Mouse (Mus musculus) kidney, embryonic 16.5 days (tissue): Measurements from ENCODE around the gene Hspe1. TPM values are rescaled to one million over a fixed set of nuclear protein-coding genes. Genes with fewer than 3 reads are reported as not detected.

Experiments used
- ATAC-seq: fragments of 200-750 bp; cut with Nextera tagmentation; 2 replicates; pipeline ENCODE4 v1.8.0; 2017; ENCODE audit warnings: moderate TSS enrichment; ENCODE audit not compliant: low FRiP score, low TSS enrichment
- H3K27ac ChIP-seq: fragments of 300-500 bp; sonication (generic); 2 replicates; pipeline ENCODE4 v1.5.1; 2014; ENCODE audit warnings: low read length
- H3K27me3 ChIP-seq: fragments of 300-500 bp; sonication (generic); 2 replicates; pipeline ENCODE4 v1.6.1; 2014; ENCODE audit warnings: low read length, control low read depth, mixed read lengths; ENCODE audit not compliant: insufficient read depth
- H3K36me3 ChIP-seq: fragments of 300-500 bp; sonication (generic); 2 replicates; pipeline ENCODE4 v1.6.1; 2014; ENCODE audit warnings: low read length, control low read depth, mixed read lengths; ENCODE audit not compliant: insufficient read depth
- H3K4me1 ChIP-seq: fragments of 300-500 bp; sonication (generic); 2 replicates; pipeline ENCODE4 v1.6.1; 2014; ENCODE audit warnings: low read length, control low read depth, mixed read lengths; ENCODE audit not compliant: insufficient read depth
- H3K4me2 ChIP-seq: fragments of 300-500 bp; sonication (generic); replicated peaks from 2 replicates; pipeline ENCODE4 v1.6.1; 2014; ENCODE audit warnings: low read depth, low read length
- H3K4me3 ChIP-seq: fragments of 300-500 bp; sonication (generic); 2 replicates; pipeline ENCODE4 v1.5.1; 2014; ENCODE audit warnings: mild to moderate bottlenecking, low read length
- H3K9ac ChIP-seq: fragments of 300-500 bp; sonication (generic); replicated peaks from 2 replicates; pipeline ENCODE4 v1.6.1; 2014; ENCODE audit warnings: low read length
- H3K9me3 ChIP-seq: fragments of 300-500 bp; sonication (generic); 2 replicates; pipeline ENCODE4 v1.6.1; 2016; ENCODE audit warnings: low read length, control low read depth
- WGBS: fragments of 180-500 bp; shearing (Covaris S2); extraction: QIAGEN DNeasy Blood & Tissue Kit; methylation state at CpG from one replicate; pipeline ENCODE4 v1.1.7; 2014; 5-methylcytosine and 5-hydroxymethylcytosine counted together
- polyA plus RNA-seq: library from polyadenylated mRNA; unstranded; fragments of >200 nt; fragmentation: Nextera tagmentation; extraction: Ambion mirVana; gene quantifications from 2 replicates; pipeline ENCODE4 v1.2.1, GENCODE M21; 2015

The Hspe1 gene
- polyA plus RNA-seq, 1 experiment from 2014 or later: 404 TPM

- ATAC-seq: no peak; the same call in 1 of the 2 replicates
- no peak overlapping the region for H3K9ac ChIP-seq
- H3K27me3 ChIP-seq: no peaks in the 10 kb centered on the region
- no peak overlapping the region for H3K27ac ChIP-seq
- peaks cover 35% of the 10 kb centered on the region for H3K36me3 ChIP-seq
- H3K4me3 ChIP-seq: no peak overlapping the region
- H3K4me2 ChIP-seq: no peak overlapping the region
- 0 out of 2 replicates have a peak, but pooled peaks cover 3% of the 10 kb centered on the region for H3K4me1 ChIP-seq
- no peaks in the 10 kb centered on the region for H3K9me3 ChIP-seq
- 93% methylated on average over 2 of the region's 2 CpGs for whole genome bisulfite sequencing
Observed at GRCm38 (mm10) chr1:55076849-55077516, 10.9 kb upstream of the Hspe1 start.

GRCm38 (mm10) chr1:55079677-55080076 lies 8.3 kb upstream of the Hspe1 start:
- H3K9ac ChIP-seq: no peak overlapping the region
- peaks cover 5% of the 10 kb centered on the region; the same call in 1 of the 2 replicates for H3K9me3 ChIP-seq
- ATAC-seq: no peak
- peaks cover 8% of the 10 kb centered on the region; the same call in 1 of the 2 replicates for H3K4me1 ChIP-seq
- H3K27me3 ChIP-seq: no peaks in the 10 kb centered on the region
- WGBS: 96% methylated on average over 4 of the region's 4 CpGs
- H3K27ac ChIP-seq: no peak overlapping the region
- no peak overlapping the region for H3K4me3 ChIP-seq
- H3K36me3 ChIP-seq: peaks cover 58% of the 10 kb centered on the region
- H3K4me2 ChIP-seq: no peak overlapping the region

GRCm38 (mm10) chr1:55082106-55082505 lies 5.8 kb upstream of the Hspe1 start:
- no peak overlapping the region for H3K27ac ChIP-seq
- H3K4me3 ChIP-seq: no peak overlapping the region
- H3K9ac ChIP-seq: no peak overlapping the region
- H3K4me1 ChIP-seq: peaks cover 19% of the 10 kb centered on the region
- WGBS: 59% methylated on average over 1 of the region's 1 CpGs
- no peaks in the 10 kb centered on the region for H3K27me3 ChIP-seq
- H3K9me3 ChIP-seq: peaks cover 5% of the 10 kb centered on the region; the same call in 1 of the 2 replicates
- H3K36me3 ChIP-seq: peaks cover 67% of the 10 kb centered on the region
- no peak for ATAC-seq
- H3K4me2 ChIP-seq: no peak overlapping the region

DNA sequence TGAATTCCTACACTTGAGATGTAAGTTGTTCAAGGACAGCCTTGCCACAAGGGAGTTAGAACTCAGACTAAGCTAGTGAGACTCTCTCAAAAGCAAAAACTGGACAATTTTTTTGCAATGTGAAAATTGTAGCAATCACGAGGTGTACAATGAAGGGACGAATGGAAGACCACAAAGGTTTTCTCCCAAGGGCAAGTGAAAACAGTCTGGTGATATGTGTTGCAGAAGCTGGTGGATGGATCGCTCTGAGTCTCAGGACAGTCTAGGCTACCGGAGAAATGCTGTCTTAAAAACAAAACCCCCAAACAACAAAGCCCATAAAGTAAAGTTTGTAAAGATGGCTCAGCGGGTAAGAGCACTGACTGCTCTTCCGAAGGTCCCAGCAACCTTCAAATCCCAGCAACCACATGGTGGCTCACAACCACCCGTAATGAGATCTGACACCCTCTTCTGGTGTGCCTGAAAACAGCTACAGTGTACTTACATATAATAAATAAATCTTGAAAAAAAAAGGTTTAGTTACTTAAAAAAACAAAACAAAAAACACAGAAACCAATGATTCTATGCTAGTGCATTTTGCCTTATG lies 2.1 kb upstream of the Hspe1 start:
- H3K4me3 ChIP-seq: peak overlapping the region; percentile 97
- peaks cover 42% of the 10 kb centered on the region for H3K36me3 ChIP-seq
- peaks cover 30% of the 10 kb centered on the region for H3K4me1 ChIP-seq
- no peaks in the 10 kb centered on the region for H3K27me3 ChIP-seq
- 51% methylated on average over 7 of the region's 7 CpGs for WGBS
- peaks cover 5% of the 10 kb centered on the region; the same call in 1 of the 2 replicates for H3K9me3 ChIP-seq
- no peak overlapping the region for H3K27ac ChIP-seq
- ATAC-seq: no peak
- peak overlapping the region; percentile 46 for H3K9ac ChIP-seq
- peak overlapping the region; percentile 81 for H3K4me2 ChIP-seq

GRCm38 (mm10) chr1:55086868-55087400 lies 998 bp upstream of the Hspe1 start:
- peak overlapping the region; percentile 81 for H3K4me2 ChIP-seq
- H3K27me3 ChIP-seq: no peaks in the 10 kb centered on the region
- ATAC-seq: no peak; the same call in 1 of the 2 replicates
- H3K4me1 ChIP-seq: peaks cover 30% of the 10 kb centered on the region
- peaks cover 5% of the 10 kb centered on the region; the same call in 1 of the 2 replicates for H3K9me3 ChIP-seq
- peak overlapping the region; percentile 98 for H3K9ac ChIP-seq
- WGBS: 1% methylated on average over 13 of the region's 13 CpGs
- H3K4me3 ChIP-seq: peak overlapping the region; percentile 97
- peaks cover 40% of the 10 kb centered on the region for H3K36me3 ChIP-seq
- peak overlapping the region; percentile 97 for H3K27ac ChIP-seq

DNA sequence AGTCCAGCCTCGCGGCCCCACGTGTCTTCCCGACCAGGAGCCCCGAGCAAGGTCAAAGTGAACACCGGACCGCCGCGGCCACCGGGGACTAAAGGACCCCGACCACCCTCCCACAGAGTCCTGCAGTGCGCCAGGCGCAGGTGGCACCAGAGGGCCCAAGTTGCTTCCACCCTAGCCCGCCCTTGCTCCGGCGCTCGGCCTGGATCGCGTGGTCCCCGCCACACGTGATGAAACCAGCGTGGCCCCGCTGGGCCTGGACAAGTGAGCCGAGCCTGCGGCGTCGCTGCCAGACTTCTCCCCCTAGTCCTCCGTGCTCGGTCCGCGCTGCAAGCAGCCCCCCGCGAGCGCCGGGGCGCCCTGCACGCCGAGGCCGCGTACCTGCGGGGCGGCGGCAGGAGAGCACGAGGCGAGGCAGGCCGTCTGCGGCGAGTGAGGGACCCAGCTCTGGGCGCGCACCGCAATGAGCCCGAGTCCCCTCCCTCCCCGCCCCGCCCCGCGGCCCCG lies 479 bp upstream of the Hspe1 start:
- Histone ChIP-seq H3K9ac (peak overlapping the region; percentile 98), H3K36me3 (peaks cover 38% of the 10 kb centered on the region), H3K4me3 (peak overlapping the region; percentile 97), H3K9me3 (peaks cover 2% of the 10 kb centered on the region; the same call in 1 of the 2 replicates), H3K27me3 (no peaks in the 10 kb centered on the region), H3K27ac (peak overlapping the region; percentile 97), H3K4me2 (peak overlapping the region; percentile 81), H3K4me1 (peaks cover 30% of the 10 kb centered on the region)
- WGBS: under 1% methylated on average over 49 of the region's 57 CpGs
- peak; percentile 88 for ATAC-seq

DNA sequence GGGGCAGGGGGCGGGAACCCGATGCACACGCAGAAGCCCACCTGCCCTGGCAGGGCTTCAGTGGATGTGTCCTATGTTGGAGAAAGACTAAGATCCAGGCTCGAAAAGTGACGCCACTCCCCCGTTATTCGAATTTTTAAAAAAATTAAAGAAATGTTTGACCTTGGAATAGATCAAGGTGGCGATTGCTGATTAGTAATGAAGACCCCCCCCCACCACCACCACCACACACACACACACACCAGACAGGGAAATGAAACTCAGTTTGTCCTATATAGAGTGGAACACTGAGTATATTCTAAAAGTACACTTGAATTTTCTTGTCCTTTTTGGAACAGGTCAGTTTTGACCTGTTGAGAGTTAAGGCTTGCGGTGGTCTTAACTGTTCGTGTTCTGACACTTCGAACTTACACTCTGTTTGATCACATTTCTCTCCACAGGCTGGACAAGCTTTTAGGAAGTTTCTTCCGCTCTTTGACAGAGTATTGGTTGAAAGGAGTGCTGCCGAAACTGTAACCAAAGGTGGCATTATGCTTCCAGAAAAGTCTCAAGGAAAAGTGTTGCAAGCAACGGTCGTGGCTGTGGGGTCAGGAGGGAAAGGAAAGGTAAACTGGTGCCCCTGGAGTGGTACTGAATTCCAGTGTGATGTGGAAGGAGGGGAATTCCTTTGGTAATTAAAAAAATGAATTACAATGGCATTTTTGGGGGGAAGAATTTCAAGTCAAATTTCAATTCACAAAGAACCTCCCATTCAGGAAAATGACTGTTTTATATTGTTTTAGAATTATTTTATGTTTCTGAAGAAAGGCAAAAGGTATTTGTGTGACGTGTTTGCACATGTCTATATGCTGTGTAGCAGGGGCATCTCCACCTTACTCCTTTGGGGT lies 922 bp downstream of the Hspe1 start:
- 5% methylated on average over 16 of the region's 16 CpGs for WGBS

GRCm38 (mm10) chr1:55089498-55090064 lies 1.6 kb downstream of the Hspe1 start:
- no peak for ATAC-seq
- peak overlapping the region; percentile 38; the same call in 1 of the 2 replicates for H3K27ac ChIP-seq
- 82% methylated on average over 5 of the region's 5 CpGs for WGBS
- H3K4me2 ChIP-seq: peak overlapping the region; percentile 81
- peaks cover 18% of the 10 kb centered on the region for H3K36me3 ChIP-seq
- H3K4me1 ChIP-seq: peaks cover 25% of the 10 kb centered on the region
- H3K9me3 ChIP-seq: no peaks in the 10 kb centered on the region
- H3K27me3 ChIP-seq: no peaks in the 10 kb centered on the region
- H3K4me3 ChIP-seq: peak overlapping the region; percentile 97
- H3K9ac ChIP-seq: peak overlapping the region; percentile 98

More for the DNA sequence above, 922 bp downstream of the Hspe1 start:
- H3K4me3 ChIP-seq: peak overlapping the region; percentile 97
- peak overlapping the region; percentile 98 for H3K9ac ChIP-seq
- no peak for ATAC-seq
- peak overlapping the region; percentile 81 for H3K4me2 ChIP-seq
- H3K27me3 ChIP-seq: no peaks in the 10 kb centered on the region
- peaks cover 30% of the 10 kb centered on the region for H3K4me1 ChIP-seq
- no peaks in the 10 kb centered on the region for H3K9me3 ChIP-seq
- peaks cover 25% of the 10 kb centered on the region for H3K36me3 ChIP-seq
- peak overlapping the region; percentile 97 for H3K27ac ChIP-seq

DNA sequence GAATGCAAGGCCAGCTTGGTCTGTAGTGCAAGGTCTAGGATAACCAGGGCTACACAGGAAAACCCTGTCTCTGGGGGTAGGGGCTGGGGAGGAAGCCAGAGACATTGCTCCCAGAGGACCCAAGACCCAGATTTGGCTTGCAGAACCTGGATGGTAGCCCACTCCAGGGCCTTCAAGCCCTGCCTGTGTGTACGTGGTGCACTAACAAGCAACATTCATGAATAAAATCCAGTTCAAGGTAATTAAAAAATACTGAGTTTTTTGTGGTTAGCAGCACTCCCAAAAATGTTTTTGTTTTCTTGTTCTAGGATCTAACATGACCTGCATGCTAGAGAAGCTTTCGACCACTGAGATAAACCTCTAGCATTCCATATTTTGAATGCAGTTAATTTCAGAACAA lies 4.1 kb downstream of the Hspe1 start:
- Histone ChIP-seq H3K36me3 (peaks cover 8% of the 10 kb centered on the region), H3K4me1 (peaks cover 12% of the 10 kb centered on the region), H3K9me3 (no peaks in the 10 kb centered on the region), H3K4me3 (no peak overlapping the region), H3K9ac (no peak overlapping the region), H3K4me2 (no peak overlapping the region), H3K27ac (no peak overlapping the region), H3K27me3 (no peaks in the 10 kb centered on the region)
- no peak for ATAC-seq
- WGBS: 78% methylated on average over 2 of the region's 2 CpGs
